Mouse (Mus musculus) splenic B cell, adult 2 months (primary cell): Measurements from ENCODE around the gene Sdccag8.
"Not testable (repeated sequence)": the region's sequence is repeated elsewhere in the genome, so short reads cannot be mapped to it uniquely, and the experiment has no call there.

Source experiments
- DNase-seq: peaks from one replicate; pipeline ENCODE4 v3.0.0-alpha.2; 2011; ENCODE audit warnings: low read depth, low spot score
- H3K27me3 ChIP-seq: 2 replicates; pipeline ENCODE4 v1.6.1; 2012; ENCODE audit warnings: mild to moderate bottlenecking, low read length, moderate library complexity, mixed read lengths; ENCODE audit not compliant: control insufficient read depth, poor library complexity, insufficient read depth, severe bottlenecking
- H3K36me3 ChIP-seq: 2 replicates; pipeline ENCODE4 v1.6.1; 2012; ENCODE audit warnings: mild to moderate bottlenecking, low read length, moderate library complexity, mixed read lengths; ENCODE audit not compliant: control insufficient read depth, poor library complexity, insufficient read depth, severe bottlenecking

Sdccag8 gene

DNA sequence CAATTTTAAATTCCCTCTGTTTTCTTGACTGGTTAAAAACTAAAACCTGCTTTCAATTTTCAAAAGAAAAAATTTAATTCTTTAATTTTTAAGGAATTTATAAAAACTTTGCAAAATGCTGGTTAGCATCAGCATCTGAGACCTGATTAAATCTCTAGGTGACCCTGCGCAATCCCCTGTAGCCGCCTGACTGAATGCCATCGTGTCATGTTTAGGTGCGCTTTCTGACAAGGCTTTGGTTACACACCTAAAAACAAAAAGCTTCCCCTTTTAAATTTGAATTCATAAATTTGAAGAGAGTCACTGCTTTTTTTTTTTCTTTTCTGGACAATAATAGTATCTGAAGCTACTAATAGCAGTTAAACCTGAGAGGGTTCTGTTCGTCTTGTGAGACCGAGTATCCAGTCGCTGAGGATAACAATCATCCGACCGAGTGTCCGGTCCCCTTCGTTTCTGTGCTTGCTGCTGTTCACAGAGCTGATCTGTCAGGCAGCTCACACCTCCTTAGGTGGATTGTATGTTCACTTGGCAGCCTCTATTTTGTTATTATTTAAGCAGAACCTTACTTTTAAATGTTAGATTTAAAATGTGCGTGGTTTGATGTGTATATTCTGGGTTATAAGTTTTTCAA lies 118.0 kb downstream of the Sdccag8 start:
- H3K27me3 ChIP-seq: no peaks in the 10 kb centered on the region
- no peak for DNase-seq
- H3K36me3 ChIP-seq: no peaks in the 10 kb centered on the region

DNA sequence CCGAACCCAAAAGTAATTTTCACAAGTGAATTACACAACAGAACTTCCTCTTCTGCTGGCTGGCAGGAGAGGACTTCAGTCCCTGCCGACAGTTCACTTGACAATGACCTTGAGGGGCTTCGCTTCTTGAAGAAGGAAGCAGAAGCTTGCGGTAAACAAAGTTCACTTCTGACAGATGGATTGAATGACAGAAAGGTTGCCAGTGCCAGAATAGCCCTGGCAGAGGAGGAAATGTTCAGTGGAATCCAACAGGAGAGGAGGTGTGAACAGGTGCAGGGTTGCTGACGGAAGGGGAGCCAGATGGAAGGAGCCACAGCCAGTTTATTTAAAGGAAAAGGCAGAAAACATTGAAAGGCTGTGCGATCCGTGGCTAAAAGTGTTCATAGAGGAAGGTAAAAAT lies 118.9 kb downstream of the Sdccag8 start:
- peak; percentile 12 for DNase-seq
- Histone ChIP-seq H3K36me3 (no peaks in the 10 kb centered on the region), H3K27me3 (no peaks in the 10 kb centered on the region)

DNA sequence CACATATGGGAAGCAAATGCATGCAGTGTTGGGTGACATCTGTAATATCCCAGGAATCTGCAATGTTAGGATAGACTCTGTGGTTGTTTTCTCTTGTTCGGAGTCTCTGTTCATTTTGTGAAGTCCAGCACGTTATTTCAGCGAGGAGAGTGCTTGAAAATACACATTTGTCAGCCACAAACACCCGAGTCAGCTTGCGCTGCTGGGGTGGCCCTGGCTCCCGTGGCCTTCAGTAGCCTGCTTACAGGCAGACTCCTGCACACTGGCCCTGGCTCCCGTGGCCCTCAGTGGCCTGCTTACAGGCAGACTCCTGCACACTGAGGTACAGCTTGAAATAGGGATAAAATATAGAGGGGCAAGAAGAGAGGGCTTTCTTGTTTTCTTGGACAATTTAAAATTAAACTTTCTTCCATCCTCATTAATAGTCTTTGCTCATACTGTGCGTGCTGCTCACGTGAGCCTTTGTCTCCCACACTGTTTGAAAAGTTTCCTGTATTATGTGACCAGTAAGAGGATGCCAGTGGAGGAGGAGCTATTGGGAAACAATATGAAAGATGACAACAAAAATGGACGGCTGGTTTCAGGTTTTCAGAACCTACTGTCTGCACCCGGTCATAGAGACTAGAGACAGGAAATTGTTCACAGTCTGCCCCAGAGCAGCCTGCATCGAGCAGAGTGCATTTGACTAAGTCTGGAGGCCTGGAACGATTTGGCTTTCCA lies 119.7 kb downstream of the Sdccag8 start:
- no peak for DNase-seq

DNA sequence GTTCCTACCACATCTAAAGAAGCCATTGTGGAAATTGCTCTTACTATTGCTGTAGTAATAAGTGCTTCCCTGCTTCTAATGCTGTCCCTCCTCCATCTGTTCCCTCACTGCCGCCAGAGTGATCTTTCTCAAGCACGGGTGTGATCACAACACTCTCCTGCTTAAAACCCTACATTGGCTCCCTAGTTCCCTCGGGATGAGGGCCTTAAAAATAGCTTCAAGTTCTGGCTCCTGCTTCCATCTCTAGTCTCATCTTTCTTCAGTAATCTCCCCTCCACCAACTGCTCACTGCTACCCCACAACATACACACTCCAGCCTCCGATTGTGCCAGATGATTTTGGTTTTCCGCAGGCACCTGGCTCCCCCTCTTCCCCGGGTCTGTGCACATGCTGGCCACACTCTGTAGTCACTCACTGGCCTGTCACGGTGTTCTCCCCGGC lies 125.5 kb downstream of the Sdccag8 start:
- H3K27me3 ChIP-seq: no peaks in the 10 kb centered on the region
- no peak for DNase-seq

More for the DNA sequence above, 119.7 kb downstream of the Sdccag8 start:
- Histone ChIP-seq H3K36me3 (no peaks in the 10 kb centered on the region), H3K27me3 (no peaks in the 10 kb centered on the region)

DNA sequence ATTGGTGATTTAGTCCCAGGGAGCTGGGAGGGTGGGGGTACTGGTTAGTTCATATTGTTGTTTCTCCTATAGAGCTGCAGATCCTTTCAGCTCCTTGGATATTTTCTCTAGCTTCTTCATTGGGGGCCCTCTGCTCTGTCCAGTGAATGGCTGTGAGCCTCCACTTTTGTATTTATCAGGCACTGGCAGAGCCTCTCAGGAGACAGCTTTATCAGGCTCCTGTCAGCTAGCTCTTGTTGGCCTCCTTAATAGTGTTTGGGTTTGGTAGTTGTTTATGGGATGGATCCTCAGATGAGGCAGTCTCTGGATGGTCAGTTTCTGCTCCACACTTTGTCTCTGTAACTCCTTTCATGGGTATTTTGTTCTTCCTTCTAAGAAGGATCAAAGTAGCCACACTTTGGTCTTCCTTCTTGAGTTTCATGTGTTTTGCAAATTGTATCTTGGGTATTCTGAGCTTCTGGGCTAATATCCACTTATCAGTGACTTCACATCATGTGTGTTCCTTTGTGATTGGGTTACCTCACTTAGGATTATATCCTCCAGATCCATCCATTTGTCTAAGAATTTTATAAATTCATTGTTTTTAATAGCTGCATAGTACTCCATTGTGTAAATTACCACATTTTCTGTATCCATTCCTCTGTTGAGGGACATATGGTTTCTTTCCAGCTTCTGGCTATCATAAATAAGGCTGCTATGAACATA lies 127.0 kb downstream of the Sdccag8 start:
- not testable (repeated sequence) for DNase-seq, H3K36me3 ChIP-seq, H3K27me3 ChIP-seq

More for the DNA sequence above, 125.5 kb downstream of the Sdccag8 start:
- no peaks in the 10 kb centered on the region for H3K36me3 ChIP-seq

DNA sequence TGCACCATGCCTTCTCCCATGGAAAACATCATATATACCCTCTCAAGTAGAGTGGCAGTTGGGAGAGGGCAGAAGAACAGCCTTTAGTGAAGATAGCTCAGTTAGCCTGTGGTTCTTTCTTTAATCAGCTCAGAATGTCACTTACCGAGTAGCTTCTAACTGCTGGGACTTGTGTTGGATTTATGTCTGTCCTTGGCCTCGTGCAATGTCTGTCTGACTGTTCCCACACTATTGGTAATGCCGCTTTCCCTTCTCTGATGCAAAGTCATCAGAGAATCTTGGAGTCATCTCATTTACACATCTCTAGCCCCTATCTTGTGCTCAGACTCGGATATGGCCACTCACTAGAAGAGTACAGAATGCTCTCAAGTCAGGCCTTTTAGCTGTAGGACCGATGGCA lies 128.7 kb downstream of the Sdccag8 start:
- no peak for DNase-seq
- Histone ChIP-seq H3K27me3 (no peaks in the 10 kb centered on the region), H3K36me3 (no peaks in the 10 kb centered on the region)

DNA sequence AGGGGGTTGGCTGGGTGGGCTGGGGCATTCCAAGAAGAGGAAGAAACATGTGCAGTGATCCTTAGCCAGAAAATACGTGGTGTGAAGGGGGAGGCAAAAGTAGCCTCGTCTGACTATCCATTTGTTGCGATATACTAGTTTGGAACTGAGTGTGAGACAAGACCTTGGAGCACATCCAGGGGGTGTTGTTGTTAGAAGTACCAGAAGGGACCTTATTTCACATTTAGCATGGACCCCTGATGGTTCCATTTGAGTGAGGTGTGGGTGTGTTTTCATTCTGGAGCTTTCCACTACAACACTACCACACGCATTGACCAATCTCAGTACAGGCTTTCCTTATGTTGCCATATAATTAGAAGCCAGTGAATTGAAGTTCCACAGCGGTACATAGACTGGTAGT lies 129.5 kb downstream of the Sdccag8 start:
- Histone ChIP-seq H3K27me3 (no peaks in the 10 kb centered on the region), H3K36me3 (no peaks in the 10 kb centered on the region)
- no peak for DNase-seq

DNA sequence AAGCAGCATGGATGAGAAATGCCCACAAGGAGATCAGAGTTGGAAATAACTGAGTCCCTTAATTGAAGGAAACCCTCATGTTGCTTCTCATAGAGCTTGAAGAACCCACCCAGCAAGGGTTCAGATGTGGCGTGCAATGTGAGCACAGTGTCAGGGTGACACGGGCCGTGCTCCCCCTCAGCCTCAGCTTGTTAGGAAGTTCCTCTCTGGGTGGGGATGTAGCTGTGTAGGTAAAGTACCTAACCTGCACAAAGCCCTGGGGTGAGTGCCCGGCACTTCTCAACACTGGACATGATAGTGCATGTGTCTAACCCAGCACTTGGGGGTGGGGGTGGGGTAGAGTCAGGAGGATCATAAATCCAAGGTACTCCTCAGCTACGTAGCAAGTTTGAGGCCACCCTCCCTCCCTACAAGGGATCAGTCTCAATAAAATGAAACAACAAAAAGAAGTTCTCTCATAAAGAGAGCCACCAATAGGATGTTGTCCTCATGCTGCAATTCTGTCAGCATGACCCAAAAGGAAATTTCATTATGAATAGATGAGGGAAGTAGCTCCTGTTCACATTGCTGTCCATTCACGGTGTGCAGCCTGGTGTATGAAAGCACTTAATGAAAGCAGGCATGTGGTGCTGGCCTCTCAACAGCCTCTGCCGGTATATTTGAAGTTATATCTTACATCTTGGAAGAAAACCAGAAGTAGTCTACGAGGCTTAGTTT lies 130.2 kb downstream of the Sdccag8 start:
- H3K36me3 ChIP-seq: no peaks in the 10 kb centered on the region
- peak; percentile 10 for DNase-seq

DNA sequence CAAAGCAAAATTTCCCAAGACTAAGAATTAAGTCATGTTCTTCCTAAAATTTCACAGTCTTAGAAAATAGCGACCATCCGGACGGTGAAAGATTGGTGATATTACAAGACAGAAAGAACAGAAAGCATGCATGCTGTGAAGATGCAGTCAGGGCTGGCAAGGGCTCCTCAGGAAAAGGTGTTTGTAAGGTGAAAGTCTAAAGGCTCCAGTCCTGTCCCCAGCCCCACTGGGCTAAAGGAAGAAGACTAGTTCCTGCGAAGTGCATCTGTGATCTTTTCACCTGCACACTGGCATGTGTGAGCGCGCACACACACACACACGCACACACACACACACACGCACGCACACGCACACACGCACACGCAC lies 130.7 kb downstream of the Sdccag8 start:
- Histone ChIP-seq H3K36me3 (no peaks in the 10 kb centered on the region), H3K27me3 (no peaks in the 10 kb centered on the region)
- DNase-seq: no peak

More for the DNA sequence above, 130.2 kb downstream of the Sdccag8 start:
- no peaks in the 10 kb centered on the region for H3K27me3 ChIP-seq

DNA sequence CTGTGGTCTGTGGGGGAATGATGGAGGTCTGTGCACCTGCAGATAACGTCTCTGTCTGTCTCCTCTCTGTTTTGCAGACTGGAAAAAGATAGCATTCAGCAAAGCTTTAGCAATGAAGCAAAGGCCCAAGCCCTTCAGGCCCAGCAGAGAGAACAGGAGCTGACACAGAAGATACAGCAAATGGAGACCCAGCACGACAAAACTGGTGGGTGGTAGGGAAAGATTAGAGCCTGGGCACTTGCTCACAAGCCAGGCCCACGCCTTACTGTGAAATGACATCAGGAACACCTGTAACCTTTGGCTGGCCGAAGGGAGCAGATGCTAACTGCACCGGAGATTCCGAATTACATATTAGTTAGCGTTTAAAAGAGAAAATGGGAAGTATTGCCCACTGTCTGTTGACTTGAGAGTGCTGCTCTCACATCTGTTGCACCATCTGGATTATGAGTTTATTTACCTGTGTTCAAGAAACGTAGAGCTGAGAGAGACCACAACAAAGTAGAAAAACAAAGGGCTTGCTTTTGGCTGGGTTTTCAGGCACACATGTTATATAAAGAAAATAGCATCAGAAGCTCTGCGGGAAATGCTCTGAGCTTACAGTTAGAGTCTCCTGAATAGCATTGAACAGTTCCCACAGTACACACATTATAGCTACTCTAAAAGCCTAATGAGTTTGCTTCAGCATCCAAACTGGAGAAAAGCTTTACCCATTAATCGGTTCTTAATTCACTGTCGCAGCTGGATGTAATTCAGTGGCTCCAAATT lies 131.8 kb downstream of the Sdccag8 start:
- Histone ChIP-seq H3K27me3 (no peaks in the 10 kb centered on the region), H3K36me3 (no peaks in the 10 kb centered on the region)
- DNase-seq: no peak

DNA sequence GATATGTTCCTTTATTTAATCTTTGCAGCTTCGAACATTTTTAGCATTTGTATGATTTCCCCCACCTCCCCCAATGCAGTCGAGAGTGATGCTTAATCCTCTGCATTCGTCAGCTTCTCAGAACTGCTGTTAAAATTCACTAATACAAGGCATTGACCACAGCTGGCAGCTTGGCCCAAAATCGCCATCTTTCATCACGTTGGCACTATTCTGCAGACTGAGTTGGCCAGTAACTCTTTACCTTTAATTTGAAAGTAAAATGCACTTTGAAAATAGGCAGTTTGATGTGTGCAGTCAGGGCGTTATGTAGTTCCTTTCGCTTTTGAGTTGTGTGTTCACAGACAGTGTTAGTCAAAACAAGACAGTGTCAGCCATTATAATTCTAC lies 132.3 kb downstream of the Sdccag8 start:
- no peak for DNase-seq
- H3K27me3 ChIP-seq: no peaks in the 10 kb centered on the region
- H3K36me3 ChIP-seq: no peaks in the 10 kb centered on the region

DNA sequence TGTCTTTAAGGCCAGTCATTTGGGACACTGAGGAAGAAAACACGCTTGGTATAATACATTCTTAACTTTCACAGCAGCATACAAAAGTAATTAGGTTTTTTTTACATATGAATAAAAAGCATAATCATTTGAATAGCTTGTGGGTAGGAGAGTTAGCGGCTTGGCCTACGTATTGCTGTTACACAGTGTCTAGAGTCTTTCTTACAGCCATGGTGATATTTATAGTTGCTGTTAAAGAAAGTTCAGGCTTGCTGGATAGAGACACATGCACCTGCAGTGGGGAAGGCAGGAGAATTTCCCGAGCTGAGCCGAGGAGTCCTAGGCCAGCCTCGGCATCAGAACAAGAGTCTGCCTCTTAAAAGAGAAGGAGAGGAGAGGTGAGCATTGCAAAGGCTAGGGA lies 134.4 kb downstream of the Sdccag8 start:
- no peaks in the 10 kb centered on the region for H3K36me3 ChIP-seq
- DNase-seq: no peak
- H3K27me3 ChIP-seq: no peaks in the 10 kb centered on the region

DNA sequence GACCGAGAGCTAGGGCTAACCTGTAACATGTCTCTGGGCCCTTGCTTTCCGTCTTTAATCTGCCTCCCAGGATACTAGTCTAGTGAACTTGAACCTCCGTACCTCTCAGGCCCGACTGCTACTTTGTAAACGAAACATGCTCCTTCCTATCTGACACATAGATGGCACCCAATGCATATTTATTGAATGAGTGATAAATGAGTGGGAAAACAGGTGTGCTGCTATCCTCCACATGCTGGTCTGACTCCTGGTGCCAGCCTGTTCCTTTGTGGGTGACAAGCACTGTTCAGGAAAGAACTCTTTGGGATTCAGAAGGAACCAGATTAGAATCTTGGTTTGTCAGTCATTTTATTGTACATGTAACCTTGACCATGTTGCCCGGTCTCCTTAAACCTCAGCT lies 134.9 kb downstream of the Sdccag8 start:
- no peak for DNase-seq
- Histone ChIP-seq H3K36me3 (no peaks in the 10 kb centered on the region), H3K27me3 (no peaks in the 10 kb centered on the region)

DNA sequence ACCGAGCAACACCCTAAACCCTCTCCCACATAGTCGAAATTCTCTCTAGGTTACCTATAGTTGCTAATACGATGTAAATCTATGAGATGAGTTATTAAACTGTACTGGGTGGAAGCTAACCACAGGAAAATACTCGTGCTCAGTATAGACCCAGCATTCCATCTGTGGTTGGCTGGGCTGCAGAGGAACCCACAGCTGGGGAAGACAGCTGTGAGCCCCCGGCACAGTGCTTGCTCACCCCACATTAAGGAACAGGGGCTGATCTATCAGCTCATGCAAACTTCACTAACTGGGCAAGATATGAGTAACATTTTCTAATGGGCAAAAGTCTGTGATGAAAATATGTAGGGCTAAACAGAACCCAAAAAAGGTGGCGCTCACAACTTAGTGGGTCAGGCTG lies 135.6 kb downstream of the Sdccag8 start:
- DNase-seq: no peak
- no peaks in the 10 kb centered on the region for H3K27me3 ChIP-seq

More for the DNA sequence above, 135.6 kb downstream of the Sdccag8 start:
- H3K36me3 ChIP-seq: no peaks in the 10 kb centered on the region
